Mouse (Mus musculus) embryonic facial prominence, embryonic 14.5 days (tissue): ENCODE results near the gene Car4. TPM values are rescaled to one million over a fixed set of nuclear protein-coding genes. Genes with fewer than 3 reads are reported as not detected.

Source experiments
- ATAC-seq: fragments of 200-750 bp; cut with Nextera tagmentation; 2 replicates; pipeline ENCODE4 v1.8.0; 2017; ENCODE audit warnings: low read depth, moderate number of reproducible peaks, moderate TSS enrichment
- DNase-seq: peaks from one replicate; pipeline ENCODE4 v3.0.0-alpha.2; 2015; ENCODE audit warnings: low spot score
- H3K27ac ChIP-seq: fragments of 300-500 bp; sonication (generic); replicated peaks from 2 replicates; pipeline ENCODE4 v1.5.1; 2014; ENCODE audit warnings: low read depth, mild to moderate bottlenecking, low read length, moderate library complexity
- H3K27me3 ChIP-seq: fragments of 300-500 bp; sonication (generic); replicated peaks from 2 replicates; pipeline ENCODE4 v1.6.1; 2014; ENCODE audit warnings: low read length; ENCODE audit not compliant: control insufficient read depth, insufficient read depth
- H3K36me3 ChIP-seq: fragments of 300-500 bp; sonication (generic); 2 replicates; pipeline ENCODE4 v1.6.1; 2014; ENCODE audit warnings: low read length, mixed read lengths; ENCODE audit not compliant: control insufficient read depth, insufficient read depth
- H3K4me1 ChIP-seq: fragments of 300-500 bp; sonication (generic); 2 replicates; pipeline ENCODE4 v1.6.1; 2014; ENCODE audit warnings: antibody characterized with exemption, low read length; ENCODE audit not compliant: control insufficient read depth, insufficient read depth
- H3K4me2 ChIP-seq: fragments of 300-500 bp; sonication (generic); 2 replicates; pipeline ENCODE4 v1.6.1; 2014; ENCODE audit warnings: low read depth, mild to moderate bottlenecking, low read length, moderate library complexity, mixed read lengths
- H3K4me3 ChIP-seq: fragments of 300-500 bp; sonication (generic); 2 replicates; pipeline ENCODE4 v1.5.1; 2014; ENCODE audit warnings: low read depth, mild to moderate bottlenecking, low read length
- H3K9ac ChIP-seq: fragments of 300-500 bp; sonication (generic); 2 replicates; pipeline ENCODE4 v1.6.1; 2014; ENCODE audit warnings: low read depth, mild to moderate bottlenecking, low read length, moderate library complexity, mixed read lengths
- H3K9me3 ChIP-seq: fragments of 300-500 bp; sonication (generic); 2 replicates; pipeline ENCODE4 v1.6.1; 2016; ENCODE audit warnings: low read length; ENCODE audit not compliant: control insufficient read depth
- WGBS: fragments of 180-500 bp; shearing (Covaris S2); extraction: QIAGEN DNeasy Blood & Tissue Kit; methylation state at CpG from one replicate; pipeline ENCODE4 v1.1.7; 2014; 5-methylcytosine and 5-hydroxymethylcytosine counted together
- polyA plus RNA-seq: library from polyadenylated mRNA; unstranded; fragments of >200 nt; fragmentation: Nextera tagmentation; extraction: Ambion mirVana; gene quantifications from 2 replicates; pipeline ENCODE4 v1.2.1, GENCODE M21; 2014

The Car4 gene
- polyA plus RNA-seq, result 0.40 and 0.41 TPM in 2 replicates

- Histone ChIP-seq H3K9ac (no peak within 1 kb of the TSS), H3K4me2 (peak within 1 kb of the TSS; percentile 47), H3K27ac (no peak within 1 kb of the TSS), H3K36me3 (no peaks in the 10 kb centered on the region), H3K27me3 (peaks cover 49% of the 10 kb centered on the region), H3K4me1 (no peaks in the 10 kb centered on the region), H3K4me3 (peak within 1 kb of the TSS; percentile 30), H3K9me3 (no peaks in the 10 kb centered on the region)
- no peak for ATAC-seq
- no peak for DNase-seq
- WGBS, result 1% methylated on average over 35 of the region's 49 CpGs
Observed at GRCm38 (mm10) chr11:84957591-84958270, at the start of gene Car4. TSS of gene Car4 (plus strand) at chr11:84957786.

DNA sequence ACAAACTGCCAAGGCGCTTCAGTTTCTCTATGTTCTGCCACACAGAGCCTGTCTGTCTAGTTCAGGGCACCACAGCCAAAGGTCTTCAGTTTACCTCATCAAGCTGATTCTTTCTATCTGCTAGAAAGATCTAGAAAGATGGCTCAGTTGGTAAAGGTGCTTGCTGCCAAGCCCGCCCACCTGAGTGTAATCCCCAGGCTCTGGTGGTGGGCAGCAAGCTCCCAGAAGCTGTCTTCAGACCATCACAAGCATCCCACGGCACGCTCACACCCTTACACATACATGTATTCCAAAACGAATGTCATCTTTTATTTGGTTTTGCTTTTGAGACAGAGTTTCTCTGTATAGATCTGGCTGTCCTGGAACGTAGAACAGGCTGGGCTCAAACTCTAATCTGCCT is 49.1 kb upstream of the Car4 start:
- Histone ChIP-seq H3K36me3 (peaks cover 79% of the 10 kb centered on the region), H3K4me1 (no peaks in the 10 kb centered on the region), H3K4me3 (no peak overlapping the region), H3K27me3 (no peaks in the 10 kb centered on the region), H3K27ac (no peak overlapping the region), H3K9ac (no peak overlapping the region), H3K9me3 (no peaks in the 10 kb centered on the region), H3K4me2 (no peak overlapping the region)
- no peak for DNase-seq
- no peak for ATAC-seq
- WGBS, result 92% methylated on average over 6 of the region's 6 CpGs

DNA sequence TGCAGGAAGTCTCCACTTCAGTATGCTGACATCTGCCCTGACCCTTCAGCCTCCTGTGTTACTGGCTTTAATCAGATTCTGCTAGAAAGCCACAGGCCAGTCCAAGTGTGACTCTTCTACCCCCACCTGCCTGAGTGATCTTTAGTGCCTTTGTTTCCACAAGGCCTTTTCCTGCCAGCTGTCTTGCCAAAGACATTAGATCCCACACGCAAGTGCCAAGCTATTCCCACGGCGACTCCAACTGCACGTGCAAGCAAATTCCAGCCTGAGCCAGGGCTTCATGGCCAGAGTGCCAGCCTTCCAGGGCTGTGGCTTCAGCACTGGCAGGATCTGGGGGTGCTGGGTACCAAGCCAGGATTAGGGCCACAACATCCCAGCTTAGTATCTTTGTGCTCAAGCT is 47.2 kb upstream of the Car4 start:
- WGBS, result 68% methylated on average over 4 of the region's 4 CpGs
- H3K4me3 ChIP-seq, result no peak overlapping the region
- no peak overlapping the region for H3K4me2 ChIP-seq
- no peak overlapping the region for H3K27ac ChIP-seq
- H3K27me3 ChIP-seq, result no peaks in the 10 kb centered on the region
- H3K9me3 ChIP-seq, result no peaks in the 10 kb centered on the region
- ATAC-seq, result peak; percentile 10; the same call in 1 of the 2 replicates
- no peak overlapping the region for H3K9ac ChIP-seq
- peak; percentile 14 for DNase-seq
- H3K36me3 ChIP-seq, result peaks cover 71% of the 10 kb centered on the region
- H3K4me1 ChIP-seq, result no peaks in the 10 kb centered on the region

GRCm38 (mm10) chr11:84914673-84915072 is 42.9 kb upstream of the Car4 start:
- no peaks in the 10 kb centered on the region for H3K9me3 ChIP-seq
- no peak for DNase-seq
- H3K4me3 ChIP-seq, result no peak overlapping the region
- no peaks in the 10 kb centered on the region for H3K27me3 ChIP-seq
- ATAC-seq, result no peak
- H3K27ac ChIP-seq, result no peak overlapping the region
- 85% methylated on average over 5 of the region's 5 CpGs for WGBS
- H3K9ac ChIP-seq, result no peak overlapping the region
- peak overlapping the region; percentile 77; the same call in 1 of the 2 replicates for H3K4me2 ChIP-seq
- no peaks in the 10 kb centered on the region for H3K4me1 ChIP-seq
- peaks cover 38% of the 10 kb centered on the region for H3K36me3 ChIP-seq

DNA sequence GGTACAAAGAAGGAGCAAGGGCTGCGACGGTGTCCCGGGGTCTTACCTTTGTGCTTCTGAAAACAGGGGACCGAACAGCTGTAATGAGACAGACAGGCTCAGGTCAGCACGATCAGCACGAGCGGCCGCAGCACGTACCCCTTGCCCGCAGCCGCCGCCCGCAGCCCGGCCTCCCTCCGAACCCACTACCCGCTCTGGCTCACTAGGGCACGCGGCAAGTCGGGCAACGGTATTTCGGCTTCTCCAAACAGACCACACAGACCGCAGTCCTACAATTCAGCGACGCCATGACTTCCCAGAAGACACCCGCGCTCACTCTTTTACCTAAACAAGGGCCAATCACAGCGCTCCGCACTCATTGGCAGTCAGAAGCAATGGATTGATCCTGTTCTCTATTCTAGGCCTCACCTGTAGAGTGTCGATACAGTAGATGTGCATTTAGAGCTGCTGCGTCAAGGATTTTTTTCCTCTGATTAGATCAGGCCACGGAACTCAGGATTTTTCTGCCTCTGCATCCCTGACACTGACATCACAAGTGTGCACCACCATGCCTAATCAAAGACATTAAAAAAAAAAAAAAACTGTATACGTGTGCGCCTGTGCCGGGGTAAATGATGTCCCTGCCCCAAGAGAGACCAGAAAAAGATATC is 41.4 kb upstream of the Car4 start, which contains the start of gene Znhit3:
TSS of gene Znhit3 (minus strand) at position 314 of the 650 bp plus-strand sequence.
- Histone ChIP-seq H3K4me2 (peak within 1 kb of the TSS; percentile 77), H3K27me3 (no peaks in the 10 kb centered on the region), H3K4me3 (peak within 1 kb of the TSS; percentile 91), H3K9ac (peak within 1 kb of the TSS; percentile 82), H3K9me3 (no peaks in the 10 kb centered on the region), H3K4me1 (no peaks in the 10 kb centered on the region), H3K36me3 (peaks cover 25% of the 10 kb centered on the region), H3K27ac (peak within 1 kb of the TSS; percentile 39; the same call in 1 of the 2 replicates)
- peak; percentile 95 for ATAC-seq
- WGBS, result 5% methylated on average over 17 of the region's 34 CpGs
- DNase-seq, result peak; percentile 97

- 61% methylated on average over 7 of the region's 7 CpGs for WGBS
- Histone ChIP-seq H3K4me2 (peak overlapping the region; percentile 77), H3K27ac (no peak overlapping the region), H3K9ac (peak overlapping the region; percentile 82), H3K4me1 (no peaks in the 10 kb centered on the region), H3K4me3 (peak overlapping the region; percentile 91), H3K9me3 (no peaks in the 10 kb centered on the region), H3K27me3 (no peaks in the 10 kb centered on the region), H3K36me3 (peaks cover 20% of the 10 kb centered on the region; the same call in 1 of the 2 replicates)
- no peak for DNase-seq
- ATAC-seq, result no peak
Observed at GRCm38 (mm10) chr11:84916703-84917300, 40.8 kb upstream of the Car4 start.

DNA sequence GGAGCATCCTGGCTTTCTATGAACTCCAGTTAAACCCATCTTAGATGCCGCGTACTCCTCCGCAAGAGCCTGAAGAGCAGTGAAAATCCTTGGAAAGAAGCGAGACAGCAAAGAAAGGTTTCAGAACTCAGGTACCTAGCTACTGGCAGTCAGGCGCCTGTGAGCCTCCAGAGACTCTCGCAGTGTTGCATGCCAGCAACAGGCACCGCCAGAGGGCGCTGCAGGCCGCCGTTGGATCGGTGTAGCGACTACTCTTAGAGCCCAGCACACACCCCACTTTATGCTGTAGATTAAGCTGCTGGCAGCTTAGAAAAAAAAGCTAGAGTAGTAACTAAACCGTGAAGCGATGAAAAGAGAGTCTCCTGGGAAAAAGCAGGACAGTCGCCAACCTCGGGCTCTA is 39.2 kb upstream of the Car4 start:
- ATAC-seq (peak; percentile 82), DNase-seq (peak; percentile 79)
- Histone ChIP-seq H3K4me3 (0 out of 2 replicates have a peak overlapping the region, but pooled peaks have one; percentile 12), H3K27ac (no peak overlapping the region), H3K4me1 (no peaks in the 10 kb centered on the region), H3K9me3 (no peaks in the 10 kb centered on the region), H3K4me2 (peak overlapping the region; percentile 18), H3K36me3 (peaks cover 7% of the 10 kb centered on the region; the same call in 1 of the 2 replicates), H3K27me3 (no peaks in the 10 kb centered on the region), H3K9ac (no peak overlapping the region)
- 6% methylated on average over 16 of the region's 16 CpGs for WGBS

DNA sequence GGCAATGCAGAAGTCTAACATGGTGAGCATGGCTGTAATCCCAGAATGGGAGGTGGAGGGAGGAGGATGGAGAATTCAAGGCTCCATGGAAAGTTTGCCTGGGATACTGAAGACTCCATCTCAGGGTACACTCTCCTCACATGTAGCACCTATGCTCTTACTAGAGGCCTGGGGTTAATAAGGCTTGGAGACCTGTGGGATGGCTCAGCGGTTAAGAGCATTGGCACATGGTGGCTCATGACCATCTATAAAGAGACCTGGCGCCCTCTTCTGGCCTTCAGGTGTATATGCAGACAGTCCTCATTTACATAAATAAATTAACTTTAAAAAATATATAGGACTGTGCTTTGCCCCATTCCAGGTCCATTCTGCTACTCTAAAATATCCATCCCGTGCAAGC is 38.3 kb upstream of the Car4 start:
- DNase-seq, result peak; percentile 29
- 38% methylated on average over 3 of the region's 3 CpGs for WGBS
- no peak overlapping the region for H3K4me3 ChIP-seq
- H3K9me3 ChIP-seq, result no peaks in the 10 kb centered on the region
- H3K9ac ChIP-seq, result no peak overlapping the region
- H3K36me3 ChIP-seq, result no peaks in the 10 kb centered on the region
- ATAC-seq, result no peak
- no peaks in the 10 kb centered on the region for H3K4me1 ChIP-seq
- no peak overlapping the region for H3K27ac ChIP-seq
- H3K4me2 ChIP-seq, result no peak overlapping the region
- H3K27me3 ChIP-seq, result no peaks in the 10 kb centered on the region
